Mouse (Mus musculus) left cerebral cortex, postnatal 4 days (tissue): ENCODE results near the gene Olfr357. TPM values are rescaled to one million over a fixed set of nuclear protein-coding genes. Genes with fewer than 3 reads are reported as not detected.

Source experiments
- DNase-seq: peaks from one replicate; pipeline ENCODE4 v3.0.0-alpha.2; 2022
- intact Hi-C: fragments of 180-260 bp; cut with DNase I; formaldehyde crosslinking; loops from one replicate; pipeline ENCODE4 v1.15.1; 2025
- total RNA-seq, 2 experiments: library from RNA; stranded (reverse); gene quantifications; 2 replicates each; pipeline ENCODE4 v1.2.3; 2021

The Olfr357 gene
- not detected for total RNA-seq

- intact Hi-C loops, result no loop called here
- no peak for DNase-seq
Observed at GRCm38 (mm10) chr2:36993527-36993926, at the start of gene Olfr357. Gene Olfr357, plus strand, starts transcription at chr2:36993827.

GRCm38 (mm10) chr2:36997030-36997429 is 3.4 kb downstream of the Olfr357 start:
- no peak for DNase-seq
- intact Hi-C loops, result no loop called here

GRCm38 (mm10) chr2:37009235-37009634 is 15.6 kb downstream of the Olfr357 start, which contains the start of gene Olfr358:
Gene Olfr358, minus strand, starts transcription at chr2:37009335.
- intact Hi-C loops, result no loop called here
- no peak for DNase-seq

Other genes with a start within 250 kb of the Olfr357 start
- not detected for gene Olfr348, start 209.6 kb upstream of the Olfr357 start, total RNA-seq
- not detected for gene Olfr50, start 203.3 kb upstream of the Olfr357 start, total RNA-seq
- not detected for gene Olfr3, start 176.8 kb upstream of the Olfr357 start, total RNA-seq
- not detected for gene Olfr350, start 147.5 kb upstream of the Olfr357 start, total RNA-seq
- not detected for gene Olfr351, start 131.2 kb upstream of the Olfr357 start, total RNA-seq
- gene Olfr352, start 125.4 kb upstream of the Olfr357 start, total RNA-seq, result not detected
- gene Olfr353, start 100.9 kb upstream of the Olfr357 start, total RNA-seq, result not detected
- under 1 TPM in 1 of 2 experiments, not detected in 1; 0.04 TPM for gene Olfr354, start 88.1 kb upstream of the Olfr357 start, total RNA-seq
- gene Olfr355, start 64.9 kb upstream of the Olfr357 start, total RNA-seq, result not detected
- not detected for gene Olfr356, start 56.7 kb upstream of the Olfr357 start, total RNA-seq
- gene Olfr358, start 15.5 kb downstream of the Olfr357 start, total RNA-seq, result not detected
- not detected for gene Olfr360, start 71.9 kb downstream of the Olfr357 start, total RNA-seq
- gene Olfr361, start 95.5 kb downstream of the Olfr357 start, total RNA-seq, result not detected
- gene Olfr362, start 124.1 kb downstream of the Olfr357 start, total RNA-seq, result not detected
- not detected for gene Olfr364-ps1, start 145.5 kb downstream of the Olfr357 start, total RNA-seq
- under 1 TPM in 1 of 2 experiments, not detected in 1; 0.08 TPM for gene Olfr365, start 194.4 kb downstream of the Olfr357 start, total RNA-seq
- not detected for gene Olfr366, start 217.7 kb downstream of the Olfr357 start, total RNA-seq